Mouse (Mus musculus): Measurements from ENCODE around the gene Olfr1361. TPM values are rescaled to one million over a fixed set of nuclear protein-coding genes. Genes with fewer than 3 reads are reported as not detected.

Olfr1361 gene
- polyA plus RNA-seq, 2 experiments = not detected

GRCm38 (mm10) chr13:21697811-21698210, 34.6 kb upstream of the Olfr1361 start, which contains the start of gene Olfr1359:
Gene Olfr1359, plus strand, starts transcription at chr13:21698111.
- no peaks in the 10 kb centered on the region for H3K27me3 ChIP-seq (ENCODE audit: control insufficient read depth, insufficient read depth, low read length)
- no peaks in the 10 kb centered on the region for H3K36me3 ChIP-seq (replicated peaks; ENCODE audit: control insufficient read depth, insufficient read depth, low read depth)
- H3K9me3 ChIP-seq (ENCODE audit: control insufficient read depth, low read length) = no peaks in the 10 kb centered on the region
- no peak within 1 kb of the TSS for H3K27ac ChIP-seq
- H3K4me1 ChIP-seq (replicated peaks; ENCODE audit: control insufficient read depth in 2 of 2, insufficient read depth in 2 of 2, low read length in 1 of 2) = no peaks in the 10 kb centered on the region
- ATAC-seq (ENCODE audit: insufficient read depth) (no peak), DNase-seq (ENCODE audit: low read depth in 3 of 3, low spot score in 3 of 3) (no peak)
- no peak for TF ChIP-seq EP300 (IDR thresholded peaks at IDR 0.05; ENCODE audit: low read depth)
- no peak for TF ChIP-seq CTCF (IDR thresholded peaks at IDR 0.05; ENCODE audit: low read depth)
- H3K4me3 ChIP-seq (ENCODE audit: insufficient read depth in 1 of 2, low read depth in 2 of 2, low read length in 2 of 2) = no peak within 1 kb of the TSS
- no peak within 1 kb of the TSS for H3K4me2 ChIP-seq (ENCODE audit: low read depth)
- no peak within 1 kb of the TSS for H3K9ac ChIP-seq (replicated peaks)

DNA sequence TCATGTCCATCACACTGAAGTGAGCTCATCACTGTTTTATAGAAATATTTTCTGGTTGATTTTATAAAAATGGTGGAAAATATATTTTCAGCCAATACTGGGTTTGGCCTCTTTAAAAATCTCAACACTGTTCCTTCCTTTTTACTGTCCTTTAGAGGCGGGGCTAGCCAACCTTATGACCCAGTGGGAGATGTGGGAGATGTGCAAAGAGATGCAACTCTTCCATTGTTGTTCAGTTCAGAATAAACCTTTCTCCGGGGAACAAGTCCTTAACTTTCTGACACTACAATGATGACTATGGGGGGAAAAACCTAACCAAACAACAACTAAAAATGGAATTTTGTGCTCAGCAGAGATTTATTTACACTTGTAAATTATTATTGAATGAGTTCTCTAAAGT, 14.1 kb upstream of the Olfr1361 start, which contains the start of gene Olfr1360:
TSS of gene Olfr1360 (minus strand) at position 101 of the 400 bp plus-strand sequence.
- DNase-seq (ENCODE audit: low read depth in 3 of 3, low spot score in 3 of 3) (no peak), ATAC-seq (ENCODE audit: insufficient read depth) (no peak)
- H3K4me2 ChIP-seq (ENCODE audit: low read depth) = no peak within 1 kb of the TSS
- H3K9me3 ChIP-seq (ENCODE audit: control insufficient read depth, low read length) = no peaks in the 10 kb centered on the region
- WGBS (ENCODE audit: insufficient replicate concordance) = 52% methylated on average over 2 of the region's 2 CpGs
- TF ChIP-seq EP300 (IDR thresholded peaks at IDR 0.05; ENCODE audit: low read depth) = no peak
- no peak within 1 kb of the TSS for H3K4me3 ChIP-seq (ENCODE audit: insufficient read depth in 1 of 2, low read depth in 2 of 2, low read length in 2 of 2)
- no peaks in the 10 kb centered on the region for H3K4me1 ChIP-seq (replicated peaks; ENCODE audit: control insufficient read depth in 2 of 2, insufficient read depth in 2 of 2, low read length in 1 of 2)
- no peaks in the 10 kb centered on the region for H3K27me3 ChIP-seq (ENCODE audit: control insufficient read depth, insufficient read depth, low read length)
- no peaks in the 10 kb centered on the region for H3K36me3 ChIP-seq (replicated peaks; ENCODE audit: control insufficient read depth, insufficient read depth, low read depth)
- no peak within 1 kb of the TSS for H3K27ac ChIP-seq
- no peak within 1 kb of the TSS for H3K9ac ChIP-seq (replicated peaks)

DNA sequence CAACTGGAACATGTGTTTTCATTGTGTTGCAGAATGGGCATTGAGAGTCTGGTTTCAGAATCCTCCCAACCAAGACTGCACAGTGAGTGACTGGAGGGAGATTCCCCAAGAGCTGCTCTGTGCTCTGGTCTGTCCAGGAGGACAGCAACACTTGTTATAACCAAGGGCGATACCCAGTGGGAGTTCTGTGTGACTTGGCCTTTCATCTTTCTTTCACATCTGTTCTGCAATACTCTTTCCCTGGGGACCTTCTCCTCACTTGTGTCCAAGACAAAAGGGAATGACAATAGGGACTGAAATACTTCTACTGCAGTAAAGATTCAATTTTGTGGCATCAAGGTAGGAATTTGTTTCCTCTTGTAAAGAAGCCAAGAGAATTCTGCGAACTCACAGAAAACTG, 20.8 kb downstream of the Olfr1361 start, which contains the start of gene Olfr11:
TSS of gene Olfr11 (minus strand) at position 101 of the 400 bp plus-strand sequence.
- Histone ChIP-seq H3K36me3 (replicated peaks; ENCODE audit: control insufficient read depth, insufficient read depth, low read depth) (no peaks in the 10 kb centered on the region), H3K27me3 (ENCODE audit: control insufficient read depth, insufficient read depth, low read length) (no peaks in the 10 kb centered on the region), H3K4me3 (ENCODE audit: insufficient read depth in 1 of 2, low read depth in 2 of 2, low read length in 2 of 2) (no peak within 1 kb of the TSS), H3K27ac (no peak within 1 kb of the TSS), H3K4me2 (ENCODE audit: low read depth) (no peak within 1 kb of the TSS), H3K4me1 (replicated peaks; ENCODE audit: control insufficient read depth in 2 of 2, insufficient read depth in 2 of 2, low read length in 1 of 2) (no peaks in the 10 kb centered on the region), H3K9me3 (ENCODE audit: control insufficient read depth, low read length) (no peaks in the 10 kb centered on the region), H3K9ac (replicated peaks) (no peak within 1 kb of the TSS)
- DNase-seq (ENCODE audit: low read depth in 3 of 3, low spot score in 3 of 3) = no peak
- no peak for TF ChIP-seq EP300 (IDR thresholded peaks at IDR 0.05; ENCODE audit: low read depth)
- no peak for TF ChIP-seq CTCF (IDR thresholded peaks at IDR 0.05; ENCODE audit: low read depth)
- 68% methylated on average over 2 of the region's 2 CpGs for WGBS (ENCODE audit: insufficient replicate concordance)
- no peak for ATAC-seq (ENCODE audit: insufficient read depth)

DNA sequence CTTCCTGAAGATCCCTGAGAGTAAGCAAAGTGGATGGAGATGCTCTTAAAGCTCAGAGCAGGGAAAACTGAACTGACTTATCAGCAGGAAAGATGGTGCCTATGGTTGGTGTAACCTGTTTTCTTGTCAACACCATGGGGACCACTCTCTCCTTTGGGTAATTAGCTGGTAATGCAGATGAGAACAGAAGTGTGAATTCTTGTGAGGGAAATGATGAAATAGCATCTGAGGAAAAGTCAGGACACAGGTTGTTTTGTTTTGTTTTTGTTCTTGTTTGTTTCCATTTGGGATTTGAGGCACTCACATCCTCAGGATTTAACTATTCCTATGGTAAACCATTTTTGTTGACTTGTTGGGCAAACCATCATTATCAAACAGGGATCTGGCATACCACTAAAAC, 49.3 kb downstream of the Olfr1361 start, which contains the start of gene Olfr1362:
TSS of gene Olfr1362 (minus strand) at position 101 of the 400 bp plus-strand sequence.
- no peak for ATAC-seq (ENCODE audit: insufficient read depth)
- no peak for DNase-seq (ENCODE audit: low read depth in 3 of 3, low spot score in 3 of 3)
- TF ChIP-seq EP300 (IDR thresholded peaks at IDR 0.05; ENCODE audit: low read depth) (no peak), CTCF (IDR thresholded peaks at IDR 0.05; ENCODE audit: low read depth) (no peak)
- H3K4me2 ChIP-seq (ENCODE audit: low read depth) = no peak within 1 kb of the TSS
- H3K36me3 ChIP-seq (replicated peaks; ENCODE audit: control insufficient read depth, insufficient read depth, low read depth) = no peaks in the 10 kb centered on the region
- no peaks in the 10 kb centered on the region for H3K4me1 ChIP-seq (replicated peaks; ENCODE audit: control insufficient read depth in 2 of 2, insufficient read depth in 2 of 2, low read length in 1 of 2)
- no peak within 1 kb of the TSS for H3K27ac ChIP-seq
- no peak within 1 kb of the TSS for H3K9ac ChIP-seq (replicated peaks)
- H3K27me3 ChIP-seq (ENCODE audit: control insufficient read depth, insufficient read depth, low read length) = no peaks in the 10 kb centered on the region
- no peaks in the 10 kb centered on the region for H3K9me3 ChIP-seq (ENCODE audit: control insufficient read depth, low read length)
- H3K4me3 ChIP-seq (ENCODE audit: insufficient read depth in 1 of 2, low read depth in 2 of 2, low read length in 2 of 2) = no peak within 1 kb of the TSS

Other genes with a start within 250 kb of the Olfr1361 start
Only the 30 nearest of the 33 such genes appear.
- gene Zkscan4, start 184.5 kb downstream of the Olfr1361 start, polyA plus RNA-seq (2012; rRNA removed) = 0.16 and 0.21 TPM in 2 replicates
- gene Zkscan4, start 184.5 kb downstream of the Olfr1361 start, polyA plus RNA-seq (2014; fragmentation: Nextera tagmentation; extraction: Ambion mirVana) = 0.19 and 0.30 TPM in 2 replicates
- gene Gm10065, start 183.9 kb downstream of the Olfr1361 start, polyA plus RNA-seq (2012; rRNA removed) = not detected in 2 replicates
- not detected in 2 replicates for gene Gm10065, start 183.9 kb downstream of the Olfr1361 start, polyA plus RNA-seq (2014; fragmentation: Nextera tagmentation; extraction: Ambion mirVana)
- gene AK157302, start 168.2 kb downstream of the Olfr1361 start, polyA plus RNA-seq (2012; rRNA removed) = 0.15 and 0.66 TPM in 2 replicates
- 0.94 and 1.1 TPM in 2 replicates for gene AK157302, start 168.2 kb downstream of the Olfr1361 start, polyA plus RNA-seq (2014; fragmentation: Nextera tagmentation; extraction: Ambion mirVana)
- gene Gm11273, start 162.0 kb downstream of the Olfr1361 start, polyA plus RNA-seq (2012; rRNA removed) = 5.7 and 26.8 TPM in 2 replicates
- 5.5 and 6.9 TPM in 2 replicates for gene Gm11273, start 162.0 kb downstream of the Olfr1361 start, polyA plus RNA-seq (2014; fragmentation: Nextera tagmentation; extraction: Ambion mirVana)
- 2.0 and 2.1 TPM in 2 replicates for gene Zkscan8, start 132.3 kb downstream of the Olfr1361 start, polyA plus RNA-seq (2012; rRNA removed)
- 1.4 and 1.9 TPM in 2 replicates for gene Zkscan8, start 132.3 kb downstream of the Olfr1361 start, polyA plus RNA-seq (2014; fragmentation: Nextera tagmentation; extraction: Ambion mirVana)
- not detected in 2 replicates for gene Olfr1366, start 120.6 kb downstream of the Olfr1361 start, polyA plus RNA-seq (2012; rRNA removed)
- not detected in 2 replicates for gene Olfr1366, start 120.6 kb downstream of the Olfr1361 start, polyA plus RNA-seq (2014; fragmentation: Nextera tagmentation; extraction: Ambion mirVana)
- gene Olfr1535, start 103.5 kb downstream of the Olfr1361 start, polyA plus RNA-seq (2012; rRNA removed) = not detected in 2 replicates
- gene Olfr1535, start 103.5 kb downstream of the Olfr1361 start, polyA plus RNA-seq (2014; fragmentation: Nextera tagmentation; extraction: Ambion mirVana) = not detected in 2 replicates
- gene Olfr1364, start 81.6 kb downstream of the Olfr1361 start, polyA plus RNA-seq (2012; rRNA removed) = not detected in 2 replicates
- not detected in 2 replicates for gene Olfr1364, start 81.6 kb downstream of the Olfr1361 start, polyA plus RNA-seq (2014; fragmentation: Nextera tagmentation; extraction: Ambion mirVana)
- not detected in 2 replicates for gene Olfr1362, start 49.4 kb downstream of the Olfr1361 start, polyA plus RNA-seq (2012; rRNA removed)
- not detected in 2 replicates for gene Olfr1362, start 49.4 kb downstream of the Olfr1361 start, polyA plus RNA-seq (2014; fragmentation: Nextera tagmentation; extraction: Ambion mirVana)
- gene Olfr11, start 20.9 kb downstream of the Olfr1361 start, polyA plus RNA-seq (2012; rRNA removed) = not detected in 2 replicates
- not detected in 2 replicates for gene Olfr11, start 20.9 kb downstream of the Olfr1361 start, polyA plus RNA-seq (2014; fragmentation: Nextera tagmentation; extraction: Ambion mirVana)
- gene Olfr1360, start 14.0 kb upstream of the Olfr1361 start, polyA plus RNA-seq (2012; rRNA removed) = not detected in 2 replicates
- gene Olfr1360, start 14.0 kb upstream of the Olfr1361 start, polyA plus RNA-seq (2014; fragmentation: Nextera tagmentation; extraction: Ambion mirVana) = not detected in 2 replicates
- gene Olfr1359, start 34.7 kb upstream of the Olfr1361 start, polyA plus RNA-seq (2012; rRNA removed) = not detected in 2 replicates
- gene Olfr1359, start 34.7 kb upstream of the Olfr1361 start, polyA plus RNA-seq (2014; fragmentation: Nextera tagmentation; extraction: Ambion mirVana) = not detected in 2 replicates
- gene Hist1h2bl, start 52.8 kb upstream of the Olfr1361 start, polyA plus RNA-seq (2012; rRNA removed) = 16.0 and 24.7 TPM in 2 replicates
- 2.2 and 4.8 TPM in 2 replicates for gene Hist1h2bl, start 52.8 kb upstream of the Olfr1361 start, polyA plus RNA-seq (2014; fragmentation: Nextera tagmentation; extraction: Ambion mirVana)
- 6.9 and 22.2 TPM in 2 replicates for gene Hist1h2ai, start 53.0 kb upstream of the Olfr1361 start, polyA plus RNA-seq (2012; rRNA removed)
- gene Hist1h2ai, start 53.0 kb upstream of the Olfr1361 start, polyA plus RNA-seq (2014; fragmentation: Nextera tagmentation; extraction: Ambion mirVana) = 15.0 and 22.5 TPM in 2 replicates
- 31.3 and 51.5 TPM in 2 replicates for gene Hist1h3h, start 54.3 kb upstream of the Olfr1361 start, polyA plus RNA-seq (2012; rRNA removed)
- gene Hist1h3h, start 54.3 kb upstream of the Olfr1361 start, polyA plus RNA-seq (2014; fragmentation: Nextera tagmentation; extraction: Ambion mirVana) = 4.7 and 7.9 TPM in 2 replicates
- gene Hist1h2bm, start 58.7 kb upstream of the Olfr1361 start, polyA plus RNA-seq (2012; rRNA removed) = 18.2 and 36.3 TPM in 2 replicates
- 4.0 and 5.0 TPM in 2 replicates for gene Hist1h2bm, start 58.7 kb upstream of the Olfr1361 start, polyA plus RNA-seq (2014; fragmentation: Nextera tagmentation; extraction: Ambion mirVana)
- 24.0 and 29.5 TPM in 2 replicates for gene Hist1h4j, start 71.7 kb upstream of the Olfr1361 start, polyA plus RNA-seq (2012; rRNA removed)
- 0.52 and 1.1 TPM in 2 replicates for gene Hist1h4j, start 71.7 kb upstream of the Olfr1361 start, polyA plus RNA-seq (2014; fragmentation: Nextera tagmentation; extraction: Ambion mirVana)
- 16.2 and 32.8 TPM in 2 replicates for gene Hist1h4k, start 87.1 kb upstream of the Olfr1361 start, polyA plus RNA-seq (2012; rRNA removed)
- 2.7 and 5.5 TPM in 2 replicates for gene Hist1h4k, start 87.1 kb upstream of the Olfr1361 start, polyA plus RNA-seq (2014; fragmentation: Nextera tagmentation; extraction: Ambion mirVana)
- 61.7 and 194 TPM in 2 replicates for gene Hist1h2ak, start 90.4 kb upstream of the Olfr1361 start, polyA plus RNA-seq (2012; rRNA removed)
- 11.6 and 13.2 TPM in 2 replicates for gene Hist1h2ak, start 90.4 kb upstream of the Olfr1361 start, polyA plus RNA-seq (2014; fragmentation: Nextera tagmentation; extraction: Ambion mirVana)
- 25.2 and 29.5 TPM in 2 replicates for gene Hist1h2bn, start 90.7 kb upstream of the Olfr1361 start, polyA plus RNA-seq (2012; rRNA removed)
- 5.4 and 5.7 TPM in 2 replicates for gene Hist1h2bn, start 90.7 kb upstream of the Olfr1361 start, polyA plus RNA-seq (2014; fragmentation: Nextera tagmentation; extraction: Ambion mirVana)
- gene Hist1h1b, start 117.2 kb upstream of the Olfr1361 start, polyA plus RNA-seq (2012; rRNA removed) = 8.2 and 9.4 TPM in 2 replicates
- 19.7 and 20.6 TPM in 2 replicates for gene Hist1h1b, start 117.2 kb upstream of the Olfr1361 start, polyA plus RNA-seq (2014; fragmentation: Nextera tagmentation; extraction: Ambion mirVana)
- gene Hist1h3i, start 120.0 kb upstream of the Olfr1361 start, polyA plus RNA-seq (2012; rRNA removed) = 37.6 and 93.8 TPM in 2 replicates
- 299 and 331 TPM in 2 replicates for gene Hist1h3i, start 120.0 kb upstream of the Olfr1361 start, polyA plus RNA-seq (2014; fragmentation: Nextera tagmentation; extraction: Ambion mirVana)
- gene Hist1h2an, start 123.8 kb upstream of the Olfr1361 start, polyA plus RNA-seq (2012; rRNA removed) = 10.9 and 22.9 TPM in 2 replicates
- 12.7 and 14.7 TPM in 2 replicates for gene Hist1h2an, start 123.8 kb upstream of the Olfr1361 start, polyA plus RNA-seq (2014; fragmentation: Nextera tagmentation; extraction: Ambion mirVana)
- 2.6 and 4.2 TPM in 2 replicates for gene Hist1h2bp, start 124.1 kb upstream of the Olfr1361 start, polyA plus RNA-seq (2012; rRNA removed)
- 3.0 and 4.1 TPM in 2 replicates for gene Hist1h2bp, start 124.1 kb upstream of the Olfr1361 start, polyA plus RNA-seq (2014; fragmentation: Nextera tagmentation; extraction: Ambion mirVana)
- 13.1 and 13.4 TPM in 2 replicates for gene Hist1h2bq, start 146.8 kb upstream of the Olfr1361 start, polyA plus RNA-seq (2012; rRNA removed)
- 16.9 and 21.6 TPM in 2 replicates for gene Hist1h2bq, start 146.8 kb upstream of the Olfr1361 start, polyA plus RNA-seq (2014; fragmentation: Nextera tagmentation; extraction: Ambion mirVana)
- gene Hist1h2ao, start 147.1 kb upstream of the Olfr1361 start, polyA plus RNA-seq (2012; rRNA removed) = 0.24 TPM in 1 of 2 replicates, not detected in the other
- gene Hist1h2ao, start 147.1 kb upstream of the Olfr1361 start, polyA plus RNA-seq (2014; fragmentation: Nextera tagmentation; extraction: Ambion mirVana) = 3.4 TPM in 1 of 2 replicates, not detected in the other
- not detected in 2 replicates for gene Hist1h4m, start 148.4 kb upstream of the Olfr1361 start, polyA plus RNA-seq (2012; rRNA removed)
- gene Hist1h4m, start 148.4 kb upstream of the Olfr1361 start, polyA plus RNA-seq (2014; fragmentation: Nextera tagmentation; extraction: Ambion mirVana) = not detected in 2 replicates
- gene Hist1h4n, start 168.8 kb upstream of the Olfr1361 start, polyA plus RNA-seq (2012; rRNA removed) = 37.4 and 50.3 TPM in 2 replicates
- 33.6 and 35.5 TPM in 2 replicates for gene Hist1h4n, start 168.8 kb upstream of the Olfr1361 start, polyA plus RNA-seq (2014; fragmentation: Nextera tagmentation; extraction: Ambion mirVana)
- 88.3 and 95.9 TPM in 2 replicates for gene Hist1h2ap, start 170.1 kb upstream of the Olfr1361 start, polyA plus RNA-seq (2012; rRNA removed)
- 6,830 and 6,963 TPM in 2 replicates for gene Hist1h2ap, start 170.1 kb upstream of the Olfr1361 start, polyA plus RNA-seq (2014; fragmentation: Nextera tagmentation; extraction: Ambion mirVana)
- gene Hist1h2br, start 170.4 kb upstream of the Olfr1361 start, polyA plus RNA-seq (2012; rRNA removed) = 3.4 and 9.6 TPM in 2 replicates
- 18.0 and 22.9 TPM in 2 replicates for gene Hist1h2br, start 170.4 kb upstream of the Olfr1361 start, polyA plus RNA-seq (2014; fragmentation: Nextera tagmentation; extraction: Ambion mirVana)

All from liver, embryonic 14.5 days (tissue).